Mouse (Mus musculus) heart, adult 2 months (tissue): ENCODE measurements around the gene Map3k3. TPM values are rescaled to one million over a fixed set of nuclear protein-coding genes. Genes with fewer than 3 reads are reported as not detected.

Experiments used
- DNase-seq, 2 experiments: peaks; one replicate each; pipeline ENCODE4 v3.0.0; 2021
- H3K27ac ChIP-seq: fragments of 200-600 bp; 2 replicates; pipeline ENCODE4 v1.8.1; 2022
- H3K27me3 ChIP-seq: fragments of 200-500 bp; 2 replicates; pipeline ENCODE4 v1.6.1; 2012; ENCODE audit warnings: mild to moderate bottlenecking, low read length, inconsistent platforms, mixed read lengths; ENCODE audit not compliant: control insufficient read depth, insufficient read depth
- H3K36me3 ChIP-seq: fragments of 200-500 bp; 2 replicates; pipeline ENCODE4 v1.6.1; 2012; ENCODE audit warnings: low read length, inconsistent platforms; ENCODE audit not compliant: control insufficient read depth, insufficient read depth
- H3K4me1 ChIP-seq: fragments of 200-500 bp; 2 replicates; pipeline ENCODE4 v1.6.1; 2011; ENCODE audit warnings: low read length; ENCODE audit not compliant: control insufficient read depth, insufficient read depth
- H3K4me3 ChIP-seq: fragments of 200-600 bp; 2 replicates; pipeline ENCODE4 v1.8.1; 2022
- H3K79me2 ChIP-seq: fragments of 200-500 bp; replicated peaks from 2 replicates; pipeline ENCODE4 v1.6.1; 2012; ENCODE audit warnings: mild to moderate bottlenecking, inconsistent platforms, low read length, moderate library complexity, mixed read lengths; ENCODE audit not compliant: control insufficient read depth, insufficient read depth
- H3K9ac ChIP-seq: fragments of 200-500 bp; 2 replicates; pipeline ENCODE4 v1.6.1; 2012; ENCODE audit warnings: low read depth, mild to moderate bottlenecking, control low read depth, inconsistent platforms, low read length, mixed read lengths
- CTCF ChIP-seq: fragments of 200-600 bp; IDR thresholded peaks from 2 replicates; pipeline ENCODE4 v1.8.1; 2022; ENCODE audit warnings: antibody characterized with exemption, mild to moderate bottlenecking, moderate library complexity
- EP300 ChIP-seq: fragments of 200-500 bp; IDR thresholded peaks from 2 replicates; pipeline ENCODE4 v1.6.1; 2011; ENCODE audit warnings: low read depth, low read length, control low read depth; ENCODE audit not compliant: insufficient read depth
- POLR2A ChIP-seq: fragments of 200-500 bp; IDR thresholded peaks from 2 replicates; pipeline ENCODE4 v1.6.1; 2011; ENCODE audit warnings: mild to moderate bottlenecking, low read depth, low read length, control low read depth; ENCODE audit not compliant: insufficient read depth
- WGBS: fragments of 180-500 bp; shearing (Covaris S2); methylation state at CpG from one replicate; pipeline ENCODE4 v1.1.7; 2018; 5-methylcytosine and 5-hydroxymethylcytosine counted together
- intact Hi-C: fragments of 180-260 bp; cut with DNase I; formaldehyde crosslinking; loops from one replicate; pipeline ENCODE4 v1.15.1; 2025
- polyA plus RNA-seq: library from polyadenylated mRNA; depleted of rRNA; stranded (reverse); fragments of >200 nt; gene quantifications from 2 replicates; pipeline ENCODE4 v1.2.3, GENCODE M21; 2012
- total RNA-seq, 2 experiments: library from RNA; stranded (reverse); gene quantifications; 2 replicates each; pipeline ENCODE4 v1.2.3; 2021

Gene Map3k3
- total and polyA plus RNA-seq, 3 experiments, result 25.1 to 38.9 (median 36.0) TPM

GRCm38 (mm10) chr11:106154770-106155169 is 70.4 kb downstream of the Map3k3 start:
- peaks cover 1% of the 10 kb centered on the region; the same call in 1 of the 2 replicates for H3K4me1 ChIP-seq
- intact Hi-C loops, result no loop called here
- TF ChIP-seq CTCF (no peak), EP300 (no peak), POLR2A (no peak)
- no peaks in the 10 kb centered on the region for H3K36me3 ChIP-seq
- DNase-seq, result no peak
- 70% methylated on average over 2 of the region's 2 CpGs for WGBS
- H3K9ac ChIP-seq, result no peak overlapping the region
- H3K79me2 ChIP-seq, result no peaks in the 10 kb centered on the region
- H3K27me3 ChIP-seq, result no peaks in the 10 kb centered on the region
- H3K4me3 ChIP-seq, result no peak overlapping the region
- H3K27ac ChIP-seq, result no peak overlapping the region

GRCm38 (mm10) chr11:106155761-106156160 is 71.3 kb downstream of the Map3k3 start:
- H3K4me1 ChIP-seq, result peaks cover 1% of the 10 kb centered on the region; the same call in 1 of the 2 replicates
- no peak overlapping the region for H3K4me3 ChIP-seq
- intact Hi-C loops, result no loop called here
- no peak for DNase-seq
- no peak for TF ChIP-seq CTCF
- no peak for TF ChIP-seq POLR2A
- TF ChIP-seq EP300, result no peak
- no peaks in the 10 kb centered on the region for H3K79me2 ChIP-seq
- H3K27ac ChIP-seq, result no peak overlapping the region
- WGBS, result 53% methylated on average over 3 of the region's 3 CpGs
- no peaks in the 10 kb centered on the region for H3K27me3 ChIP-seq
- H3K9ac ChIP-seq, result no peak overlapping the region
- H3K36me3 ChIP-seq, result no peaks in the 10 kb centered on the region

GRCm38 (mm10) chr11:106156257-106156656 is 71.8 kb downstream of the Map3k3 start:
- TF ChIP-seq POLR2A, result no peak
- TF ChIP-seq EP300, result no peak
- TF ChIP-seq CTCF, result no peak

GRCm38 (mm10) chr11:106157154-106157553 is 72.7 kb downstream of the Map3k3 start:
- Histone ChIP-seq H3K79me2 (no peaks in the 10 kb centered on the region), H3K4me3 (no peak overlapping the region), H3K36me3 (no peaks in the 10 kb centered on the region), H3K9ac (no peak overlapping the region), H3K4me1 (peaks cover 1% of the 10 kb centered on the region; the same call in 1 of the 2 replicates), H3K27me3 (no peaks in the 10 kb centered on the region), H3K27ac (no peak overlapping the region)
- no peak for DNase-seq
- 76% methylated on average over 7 of the region's 7 CpGs for WGBS
- TF ChIP-seq EP300, result no peak
- TF ChIP-seq CTCF, result no peak
- intact Hi-C loops, result no loop called here

More at GRCm38 (mm10) chr11:106156257-106156656, 71.8 kb downstream of the Map3k3 start:
- intact Hi-C loops, result no loop called here
- no peak overlapping the region for H3K9ac ChIP-seq
- H3K27ac ChIP-seq, result no peak overlapping the region
- WGBS, result 78% methylated on average over 1 of the region's 1 CpGs
- DNase-seq, result no peak
- H3K36me3 ChIP-seq, result no peaks in the 10 kb centered on the region
- H3K4me1 ChIP-seq, result peaks cover 1% of the 10 kb centered on the region; the same call in 1 of the 2 replicates
- no peaks in the 10 kb centered on the region for H3K27me3 ChIP-seq
- H3K4me3 ChIP-seq, result no peak overlapping the region
- H3K79me2 ChIP-seq, result no peaks in the 10 kb centered on the region

- Histone ChIP-seq H3K36me3 (no peaks in the 10 kb centered on the region), H3K9ac (peak overlapping the region; percentile 28), H3K27me3 (no peaks in the 10 kb centered on the region), H3K79me2 (no peaks in the 10 kb centered on the region), H3K4me3 (no peak overlapping the region), H3K27ac (no peak overlapping the region), H3K4me1 (peaks cover 3% of the 10 kb centered on the region)
- intact Hi-C loops, result no loop called here
- WGBS, result 49% methylated on average over 14 of the region's 14 CpGs
- TF ChIP-seq CTCF, result peak; percentile 58
- no peak for TF ChIP-seq POLR2A
- no peak for DNase-seq
Measured at GRCm38 (mm10) chr11:106158081-106158929, 73.9 kb downstream of the Map3k3 start.

- Histone ChIP-seq H3K27me3 (no peaks in the 10 kb centered on the region), H3K4me3 (no peak overlapping the region), H3K27ac (peak overlapping the region; percentile 70; the same call in 1 of the 2 replicates), H3K79me2 (no peaks in the 10 kb centered on the region), H3K9ac (peak overlapping the region; percentile 28), H3K4me1 (peaks cover 5% of the 10 kb centered on the region), H3K36me3 (no peaks in the 10 kb centered on the region)
- intact Hi-C loops, result no loop called here
- 50% methylated on average over 9 of the region's 9 CpGs for WGBS
- TF ChIP-seq EP300 (no peak), CTCF (no peak), POLR2A (no peak)
- no peak for DNase-seq
Measured at GRCm38 (mm10) chr11:106158930-106159215, 74.5 kb downstream of the Map3k3 start.
